Mouse (Mus musculus): ENCODE measurements around the gene Kpna2.
A peak's percentile ranks its signal among the peaks of the same experiment; 100 is the strongest.

Gene Kpna2

DNA sequence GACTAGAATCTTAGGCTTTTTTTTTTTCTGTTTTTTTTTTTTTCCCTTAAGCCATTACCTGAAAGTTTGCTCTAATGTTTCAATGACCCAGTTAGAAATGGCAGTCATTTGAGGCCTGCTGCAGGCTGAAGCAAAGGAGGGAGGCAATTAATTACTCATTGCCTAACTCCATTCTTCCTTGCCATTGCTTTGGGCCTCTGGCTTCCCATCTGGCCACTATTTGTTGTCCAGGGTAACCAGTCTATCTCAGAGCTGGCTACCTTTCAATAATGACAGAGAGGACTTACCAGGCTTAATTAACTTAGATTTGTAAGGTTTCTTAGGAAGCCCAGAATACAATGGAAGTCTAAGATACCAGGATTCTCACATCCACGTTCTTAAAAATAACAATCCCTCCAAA, 17.6 kb downstream of the Kpna2 start:
- DNase-seq = no peak

DNA sequence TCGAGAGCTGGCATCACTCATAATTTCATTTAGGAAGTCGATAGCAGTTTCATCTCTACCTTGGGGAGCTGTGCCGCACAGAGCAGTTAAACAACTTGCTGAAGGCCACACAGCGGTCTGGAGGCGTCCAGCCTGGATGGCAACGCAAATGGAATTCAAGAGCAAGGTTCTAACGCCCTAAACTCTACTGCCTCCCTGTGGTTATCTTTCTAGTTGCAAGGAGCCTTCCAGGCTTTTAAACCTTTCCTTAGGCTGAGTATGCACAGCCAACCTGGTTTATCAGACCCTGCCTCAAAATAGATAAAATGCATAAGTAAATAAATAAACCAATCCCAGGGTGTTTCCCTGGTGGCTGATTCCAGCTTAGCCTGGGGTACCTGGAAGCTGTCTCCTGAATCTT, 18.9 kb downstream of the Kpna2 start:
- DNase-seq = peak; percentile 22

DNA sequence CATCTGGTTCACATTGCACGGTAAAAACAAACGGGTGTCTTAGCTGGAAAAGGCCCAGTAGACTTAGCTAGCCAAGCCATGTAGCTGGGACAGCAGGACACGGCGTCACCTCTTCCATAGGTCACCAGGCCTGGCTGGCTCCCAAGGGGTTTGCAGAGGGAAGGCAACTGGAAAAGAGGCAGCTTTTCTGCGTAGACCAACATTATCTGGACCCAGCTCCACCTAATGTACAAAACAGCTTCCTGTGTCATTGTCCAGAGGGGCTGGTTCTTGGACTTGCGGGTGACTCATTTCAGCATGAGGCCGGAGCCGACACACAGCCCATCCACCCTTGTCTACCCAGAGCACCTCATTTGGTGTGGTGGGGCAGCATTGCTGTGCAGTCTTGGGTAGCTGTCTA, 23.1 kb downstream of the Kpna2 start:
- DNase-seq = no peak

DNA sequence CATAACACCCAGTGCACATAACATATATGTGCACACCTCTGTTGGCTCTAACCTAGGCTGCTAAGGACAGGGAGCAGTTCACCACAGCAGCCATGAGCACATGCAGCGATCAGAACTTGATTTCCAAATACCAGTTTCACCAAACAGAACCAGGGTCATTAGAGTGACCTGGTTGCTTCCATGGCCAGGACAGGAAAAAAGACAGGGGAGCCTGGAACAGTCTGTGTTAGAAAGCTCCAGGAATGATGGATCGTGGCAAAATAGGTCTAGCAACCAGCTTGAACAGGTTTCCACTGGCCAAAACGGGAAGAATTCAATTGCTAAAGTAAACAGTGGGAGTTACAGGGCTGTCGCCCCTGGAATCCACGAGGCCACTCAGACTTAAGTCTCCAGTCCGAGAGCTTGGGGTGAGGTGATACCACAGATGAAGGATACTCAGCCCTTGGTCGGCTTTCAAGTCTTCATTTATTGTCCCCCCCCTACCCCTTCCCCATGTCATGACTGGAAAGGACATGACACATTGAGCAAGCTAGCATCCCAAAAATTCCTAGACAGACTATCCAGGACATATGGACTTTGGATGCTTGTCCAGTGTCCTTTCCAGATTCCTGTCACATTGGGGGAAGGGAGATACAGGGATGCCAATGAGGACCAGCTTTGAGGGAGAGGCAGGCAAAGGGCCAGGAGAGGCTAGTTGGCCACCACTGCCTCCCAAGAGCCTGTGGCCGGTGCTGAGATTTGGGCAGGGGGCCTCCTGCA, 23.7 kb downstream of the Kpna2 start:
- DNase-seq = no peak

DNA sequence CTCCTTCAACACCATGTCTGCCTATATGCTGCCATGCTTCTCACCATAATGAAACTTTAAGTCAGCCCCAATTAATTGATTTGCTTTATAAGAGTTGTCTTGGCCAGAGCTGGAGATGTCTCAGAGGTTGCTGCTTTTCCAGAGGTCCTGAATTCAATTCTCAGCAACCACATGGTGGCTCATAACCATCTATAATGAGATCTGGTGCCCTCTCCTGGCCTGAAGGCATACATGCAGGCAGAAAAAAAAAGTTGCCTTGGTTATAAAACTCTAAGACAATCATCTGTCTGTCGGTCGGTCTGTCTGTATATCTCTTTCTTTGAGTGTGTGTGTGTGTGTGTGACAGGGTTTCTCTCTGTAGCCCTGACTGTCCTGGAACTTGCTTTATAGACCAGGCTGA, 24.9 kb downstream of the Kpna2 start:
- DNase-seq = no peak

DNA sequence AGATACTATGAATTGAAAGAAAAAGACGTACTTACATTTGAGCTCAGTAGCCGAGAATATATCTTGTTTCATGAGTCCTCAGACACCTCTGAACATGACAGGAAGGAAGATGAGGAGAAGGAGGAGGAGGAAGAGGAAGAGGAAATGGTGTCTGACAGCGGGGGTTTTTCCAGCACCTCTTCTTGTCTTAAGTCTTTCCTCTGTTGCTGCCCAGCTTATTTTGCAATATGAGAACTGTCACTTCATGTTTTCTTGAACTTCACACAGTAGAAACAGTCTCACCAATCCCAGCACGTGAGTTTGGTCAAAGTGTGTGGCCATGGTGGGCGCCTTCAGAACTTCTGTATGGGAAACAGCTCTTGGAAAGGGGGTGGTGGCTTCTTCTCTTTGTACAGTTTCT, 26.3 kb downstream of the Kpna2 start:
- no peak for DNase-seq

DNA sequence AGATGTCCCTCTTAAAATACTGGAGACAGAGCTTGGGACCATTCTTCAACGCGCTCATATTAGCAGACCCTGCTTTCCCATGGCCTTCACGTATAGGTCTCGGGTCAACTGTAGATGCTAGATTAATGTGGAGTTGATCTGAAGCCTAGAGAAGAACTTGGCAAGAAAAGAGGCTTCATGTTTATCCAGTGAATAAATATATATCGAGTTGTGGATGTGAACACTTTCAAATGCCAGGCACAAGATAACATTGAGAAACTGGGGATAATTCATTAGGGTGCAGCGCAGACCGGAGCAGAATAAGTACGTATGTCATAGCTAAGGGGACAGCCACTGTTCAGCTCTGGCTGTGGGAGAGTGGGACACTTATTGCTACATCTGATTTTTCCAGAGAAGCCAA, 29.5 kb downstream of the Kpna2 start:
- DNase-seq = no peak

DNA sequence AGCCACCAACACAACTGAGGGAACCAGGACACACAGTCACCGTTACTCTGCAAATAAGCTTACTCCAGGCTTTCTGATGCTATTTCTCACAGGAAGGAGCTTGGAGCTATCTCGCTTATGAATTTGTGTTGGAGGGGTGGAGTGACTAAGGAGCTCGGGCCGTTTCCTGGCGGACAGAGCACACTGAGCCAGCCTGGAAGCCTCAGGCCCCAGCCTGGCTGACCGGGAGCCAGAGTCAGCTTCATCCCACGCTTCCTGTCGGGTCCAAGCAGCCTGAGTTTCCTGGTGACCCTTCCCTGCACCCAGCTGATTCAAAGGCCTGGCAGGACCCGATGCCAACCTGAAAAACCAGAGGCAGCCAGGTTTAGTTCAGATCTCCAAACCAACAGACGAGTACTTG, 31.7 kb downstream of the Kpna2 start:
- peak; percentile 21 for DNase-seq

DNA sequence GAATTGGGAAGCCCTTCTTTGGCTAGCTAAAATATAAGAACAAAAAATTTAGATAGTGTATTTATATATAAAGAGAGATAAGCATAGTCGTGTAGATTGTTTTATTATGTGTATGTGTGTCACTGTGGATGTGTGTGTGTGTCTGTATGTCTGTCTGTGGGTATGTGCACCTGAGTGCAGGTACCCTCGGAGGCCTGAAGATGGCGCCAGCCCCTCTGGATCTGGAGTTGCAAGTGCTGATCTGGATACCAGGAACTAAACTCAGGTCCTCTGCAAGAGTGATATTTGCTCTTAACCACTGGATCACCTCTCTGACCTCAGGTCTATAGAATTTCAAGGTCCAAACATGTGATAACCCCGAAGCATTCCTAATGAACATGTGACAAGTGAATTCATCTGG, 33.5 kb downstream of the Kpna2 start:
- no peak for DNase-seq

DNA sequence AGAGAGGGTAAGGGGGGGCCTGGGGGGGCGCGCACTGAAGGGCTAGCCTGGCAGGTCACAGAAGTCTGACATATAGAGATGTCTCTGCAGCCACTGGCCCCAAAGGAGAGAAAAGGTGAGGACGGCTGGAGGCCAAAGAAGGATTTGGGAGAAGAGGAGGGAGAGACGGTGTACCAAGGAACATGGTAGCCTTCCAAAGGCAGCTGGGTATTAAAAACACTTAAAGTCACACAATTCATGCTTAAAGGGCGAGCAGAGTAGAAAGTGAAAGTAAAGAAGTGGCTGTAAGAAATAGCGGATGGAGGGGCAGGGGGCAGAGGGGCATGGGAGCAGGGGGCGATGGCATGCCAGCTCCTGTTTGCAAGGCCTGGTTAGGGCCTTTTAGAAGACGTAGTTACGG, 37.0 kb downstream of the Kpna2 start:
- DNase-seq = no peak

DNA sequence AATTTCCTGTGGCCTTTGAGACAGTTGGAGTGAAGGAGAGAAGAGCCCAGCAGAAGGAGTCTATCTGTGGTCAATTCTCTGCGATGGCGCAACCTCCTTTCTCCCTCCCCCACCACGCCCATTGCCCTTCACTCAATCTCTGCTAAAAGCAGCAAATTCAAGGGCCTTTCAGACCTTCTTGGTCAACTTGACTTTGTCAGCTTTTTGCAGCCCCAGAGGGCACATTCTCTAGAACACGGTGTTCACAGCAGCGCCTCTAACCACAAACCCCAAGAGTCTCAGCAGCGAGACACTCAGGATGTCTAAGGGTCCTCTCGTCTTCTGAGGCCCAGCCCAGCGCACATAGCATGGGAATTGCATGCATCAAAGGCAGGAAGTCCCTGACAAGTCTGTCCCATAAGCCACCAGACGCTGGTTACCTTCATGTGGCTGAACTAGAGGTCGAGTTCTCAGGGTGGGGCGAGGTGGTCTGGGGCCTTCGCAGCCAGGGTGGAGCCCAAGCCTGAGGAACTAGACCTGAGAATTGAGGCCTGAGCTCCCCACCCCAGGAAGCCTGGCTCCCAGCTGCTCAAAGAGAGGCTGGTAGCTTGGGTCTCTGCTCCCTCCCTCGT, 37.8 kb downstream of the Kpna2 start:
- peak; percentile 24 for DNase-seq

DNA sequence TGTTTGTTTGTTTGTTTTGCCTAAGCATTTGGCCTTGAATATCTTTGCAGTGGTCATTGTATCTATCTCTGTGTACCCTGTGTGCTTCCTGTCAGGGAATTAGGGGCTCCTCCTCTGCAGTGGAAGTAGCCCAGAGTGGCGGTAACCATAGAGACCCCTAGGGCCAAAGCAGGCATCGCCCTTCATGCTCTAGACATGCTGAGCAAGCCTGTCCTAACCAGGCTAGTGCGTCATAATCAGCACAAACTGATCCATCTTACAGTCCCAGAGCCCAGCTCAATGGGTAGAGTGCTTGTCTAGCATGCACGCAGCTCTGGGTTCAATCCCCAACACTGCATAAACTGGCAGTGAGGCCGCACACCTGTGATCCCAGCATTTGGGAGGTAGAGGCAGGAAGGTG, 40.2 kb downstream of the Kpna2 start:
- DNase-seq = no peak

DNA sequence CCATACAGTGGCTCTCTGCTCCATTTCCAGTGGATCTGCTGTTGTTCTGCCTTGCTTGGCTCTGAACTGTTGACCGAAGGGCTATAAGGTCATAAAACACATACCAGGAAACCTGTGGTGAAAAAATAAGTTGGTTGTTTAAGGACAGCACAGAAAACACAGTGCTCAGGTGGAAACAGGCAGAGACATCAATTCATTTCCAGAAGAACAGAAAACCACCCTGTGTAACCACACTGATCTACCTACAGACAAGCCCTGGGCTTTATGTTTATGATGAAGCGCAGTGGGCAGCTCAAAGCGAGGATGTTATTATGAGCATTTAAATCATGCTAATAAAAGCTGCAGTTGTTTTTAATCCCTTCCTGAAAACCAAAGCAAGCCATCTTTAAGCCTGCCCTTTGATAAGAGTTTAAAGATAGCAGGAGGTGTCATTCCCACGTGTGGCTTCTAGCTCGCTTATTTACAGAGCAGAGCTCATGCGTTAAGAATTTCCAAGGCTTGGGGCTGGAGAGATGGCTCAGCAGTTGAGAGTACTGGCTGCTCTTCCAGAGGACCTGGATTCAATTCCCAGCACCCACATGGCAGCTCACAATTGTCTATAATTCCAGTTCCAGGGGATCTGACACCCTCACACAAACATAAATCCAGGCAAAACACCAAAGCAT, 40.8 kb downstream of the Kpna2 start:
- no peak for DNase-seq

DNA sequence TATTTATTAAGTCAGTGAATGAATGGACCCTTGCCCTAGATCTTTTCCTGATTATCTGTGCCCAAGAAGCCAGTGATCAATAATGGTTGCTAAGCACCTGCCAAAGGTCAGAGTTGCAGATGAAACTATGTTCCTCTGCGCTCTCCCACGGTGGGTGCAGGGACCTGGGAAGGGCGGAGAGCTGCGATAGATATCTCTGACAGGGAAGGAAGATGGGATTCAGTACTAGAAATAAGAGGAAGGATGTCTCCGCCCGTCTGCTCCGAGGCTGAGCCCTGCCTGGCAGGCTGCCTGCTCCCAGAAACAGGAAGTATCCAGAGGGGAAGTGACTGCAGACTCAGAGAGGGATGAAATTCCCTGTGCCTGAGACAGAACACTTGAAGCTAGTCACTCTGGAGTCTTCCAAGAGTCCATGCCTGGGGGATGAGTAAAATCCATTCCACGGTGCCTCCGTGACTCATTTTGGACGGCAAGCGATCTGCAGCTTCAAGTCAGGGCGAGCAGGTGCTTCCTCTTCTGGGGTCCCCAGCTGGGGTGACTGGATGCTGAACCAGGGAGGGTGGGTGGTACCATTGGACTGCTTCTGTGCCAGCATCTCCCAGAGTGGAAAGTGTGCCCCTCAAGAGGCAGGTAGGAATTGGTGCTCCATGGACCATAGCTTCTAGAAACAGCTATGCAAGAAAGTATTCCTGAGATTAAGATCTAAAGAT, 41.9 kb downstream of the Kpna2 start:
- peak; percentile 49 for DNase-seq

DNA sequence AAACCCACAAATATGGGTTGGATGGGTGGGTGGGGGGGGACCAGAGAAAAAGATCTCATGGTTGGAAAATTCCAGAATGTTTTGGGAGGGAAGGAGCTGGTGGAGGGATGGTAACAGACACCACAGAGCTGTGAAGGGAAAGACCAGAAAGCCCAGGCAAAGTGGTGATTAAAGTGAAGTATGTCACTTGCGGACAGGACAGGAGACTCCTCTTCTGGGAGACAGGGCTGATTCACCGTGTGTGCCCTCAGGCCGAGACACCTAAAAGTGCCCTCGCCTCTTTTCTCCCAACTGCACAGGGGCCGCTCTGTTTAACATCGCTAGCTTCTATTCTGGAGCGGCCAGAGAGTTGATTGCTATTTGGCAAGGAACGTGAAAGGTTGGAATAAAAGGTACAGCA, 44.8 kb downstream of the Kpna2 start:
- DNase-seq = no peak

DNA sequence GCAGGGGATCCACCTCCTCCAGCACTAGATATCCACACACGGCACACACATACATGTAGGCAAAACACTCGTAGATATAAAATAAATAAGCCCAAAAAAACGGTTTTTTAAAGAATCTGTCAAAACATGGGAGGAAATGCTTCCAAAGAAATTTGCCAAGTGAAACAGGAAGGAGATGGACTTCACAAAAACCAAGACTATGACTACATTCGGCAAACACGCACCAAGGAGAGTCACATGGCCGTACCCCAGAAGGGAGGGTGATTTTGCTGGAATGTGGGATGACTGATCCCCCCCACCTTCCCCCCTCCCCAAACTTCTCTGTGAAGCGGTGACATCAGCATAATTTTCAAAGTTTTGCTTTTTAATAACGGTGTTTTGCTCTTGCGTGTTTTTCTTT, 45.2 kb downstream of the Kpna2 start:
- DNase-seq = no peak
